Mouse (Mus musculus) heart, postnatal 10 days (tissue): ENCODE results near the gene Fam222b. TPM values are rescaled to one million over a fixed set of nuclear protein-coding genes. Genes with fewer than 3 reads are reported as not detected.

ENCODE experiments used
- DNase-seq, 2 experiments: peaks; one replicate each; pipeline ENCODE4 v3.0.0; 2021
- intact Hi-C: fragments of 180-260 bp; cut with DNase I; formaldehyde crosslinking; loops from one replicate; pipeline ENCODE4 v1.15.1; 2025
- total RNA-seq, 2 experiments: library from RNA; stranded (reverse); gene quantifications; 2 replicates each; pipeline ENCODE4 v1.2.3; 2021

Gene Fam222b
- total RNA-seq, 2 experiments from 2014 or later = 15.0 to 17.0 TPM

DNA sequence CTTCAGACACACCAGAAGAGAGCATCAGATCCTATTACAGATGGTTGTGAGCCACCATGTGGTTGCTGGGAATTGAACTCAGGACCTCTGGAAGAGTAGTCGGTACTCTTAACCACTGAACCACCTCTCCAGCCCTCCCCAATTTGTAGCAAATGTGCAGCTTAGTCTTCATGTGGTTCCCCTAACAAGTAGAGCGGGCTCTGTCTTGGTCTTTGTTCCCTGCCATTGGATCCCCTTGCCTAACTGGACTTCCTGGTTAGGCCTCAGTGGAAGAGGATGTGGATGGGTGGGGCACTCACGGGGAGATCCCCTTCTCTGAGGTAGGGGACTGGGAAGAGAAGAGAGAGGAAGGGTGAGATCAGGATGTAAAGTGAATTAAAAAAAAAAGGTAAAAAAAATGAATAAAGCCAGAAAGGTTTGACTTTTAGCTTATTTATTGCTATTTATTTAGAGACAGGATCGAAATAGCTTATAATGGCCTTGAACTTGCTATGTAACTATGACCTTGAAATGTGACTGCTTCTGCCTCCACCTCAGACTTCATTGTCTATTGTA lies 7.5 kb upstream of the Fam222b start:
- no peak for DNase-seq
- intact Hi-C loops = no loop called here

- intact Hi-C loops = no loop called here
- DNase-seq = no peak
Measured at GRCm38 (mm10) chr11:78087756-78088281, 6.6 kb upstream of the Fam222b start.

DNA sequence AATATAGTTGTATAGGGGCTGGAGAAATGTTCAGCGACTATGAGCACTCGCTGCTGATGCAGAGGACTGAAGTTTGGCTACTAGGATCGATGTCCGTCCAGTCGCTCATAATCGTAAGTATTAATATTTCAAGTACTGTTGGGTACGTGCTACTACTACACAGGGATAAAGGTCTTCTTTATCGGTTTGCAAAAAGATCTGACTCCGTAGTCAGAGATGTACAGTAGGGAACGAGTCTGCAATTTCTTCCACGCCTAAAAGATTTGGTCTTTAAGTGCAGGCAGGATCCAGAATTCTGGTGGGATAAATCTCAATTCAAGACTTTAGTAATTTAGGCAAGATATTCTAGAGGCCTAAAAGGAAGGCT lies 340 bp upstream of the Fam222b start:
- intact Hi-C loops = no loop called here
- no peak for DNase-seq

DNA sequence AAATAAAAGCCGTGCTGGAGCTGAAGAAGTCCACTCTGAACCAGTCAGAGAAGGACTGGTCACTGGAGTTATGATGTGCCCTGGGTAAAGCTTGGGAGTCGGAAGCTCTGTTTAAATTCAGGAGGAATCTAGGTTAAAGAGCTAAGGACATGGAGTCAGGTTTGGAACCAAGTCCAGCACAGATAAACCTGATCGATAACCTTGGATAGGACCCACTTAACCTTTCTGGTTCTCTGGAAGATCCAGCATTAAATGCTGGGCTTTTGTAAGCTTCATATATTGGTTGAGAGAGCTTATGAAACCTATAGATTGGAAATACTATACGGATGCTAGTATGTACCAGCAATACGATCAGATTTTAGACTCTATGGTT lies 670 bp downstream of the Fam222b start:
- intact Hi-C loops = no loop called here
- no peak for DNase-seq

- no peak for DNase-seq
- intact Hi-C loops = no loop called here
Measured at GRCm38 (mm10) chr11:78097077-78097476, 2.6 kb downstream of the Fam222b start.

- intact Hi-C loops = no loop called here
- no peak for DNase-seq
Measured at GRCm38 (mm10) chr11:78100746-78101145, 6.3 kb downstream of the Fam222b start.

DNA sequence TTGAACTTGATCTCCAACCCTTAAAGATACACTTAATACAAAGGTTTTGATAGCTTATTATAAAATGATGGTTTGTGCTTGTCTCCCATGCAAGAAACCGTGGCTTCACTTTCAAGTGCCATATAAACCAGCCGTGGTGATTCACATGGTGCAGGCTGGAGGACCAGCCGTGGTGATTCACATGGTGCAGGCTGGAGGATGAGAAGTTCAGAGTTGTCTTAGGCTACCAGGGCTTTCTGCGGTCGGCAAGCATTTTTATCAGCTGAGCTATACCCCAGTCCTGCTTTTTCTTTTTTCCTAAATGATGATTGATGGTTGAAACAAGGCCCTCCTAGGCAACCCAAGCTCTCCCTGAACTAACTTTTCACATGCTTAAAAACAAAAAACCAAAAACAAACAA lies 7.7 kb downstream of the Fam222b start:
- DNase-seq = no peak
- intact Hi-C loops = no loop called here

GRCm38 (mm10) chr11:78102958-78103747 lies 8.7 kb downstream of the Fam222b start:
- DNase-seq = no peak
- intact Hi-C loops = no loop called here

DNA sequence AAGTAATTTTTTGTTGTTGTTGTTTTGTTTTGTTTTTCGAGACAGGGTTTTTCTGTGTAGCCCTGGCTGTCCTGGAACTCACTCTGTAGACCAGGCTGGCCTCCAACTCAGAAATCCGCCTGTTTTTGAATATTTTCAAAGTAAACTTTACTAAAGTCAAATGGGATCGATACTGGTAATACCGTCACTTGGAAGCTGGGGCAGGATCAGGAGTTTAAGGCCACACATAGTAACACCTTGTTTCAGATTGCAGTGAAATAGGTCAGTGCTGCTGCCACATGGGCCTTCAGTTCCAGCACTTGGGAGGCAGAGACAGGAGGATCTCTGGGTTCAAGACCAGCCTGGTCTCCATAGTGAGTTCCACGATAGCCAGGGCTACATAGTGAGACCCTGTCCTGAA lies 10.0 kb downstream of the Fam222b start:
- intact Hi-C loops = no loop called here

GRCm38 (mm10) chr11:78113616-78114015 lies 19.2 kb downstream of the Fam222b start:
- DNase-seq = no peak
- intact Hi-C loops = no loop called here

More for the DNA sequence above, 10.0 kb downstream of the Fam222b start:
- DNase-seq = no peak

DNA sequence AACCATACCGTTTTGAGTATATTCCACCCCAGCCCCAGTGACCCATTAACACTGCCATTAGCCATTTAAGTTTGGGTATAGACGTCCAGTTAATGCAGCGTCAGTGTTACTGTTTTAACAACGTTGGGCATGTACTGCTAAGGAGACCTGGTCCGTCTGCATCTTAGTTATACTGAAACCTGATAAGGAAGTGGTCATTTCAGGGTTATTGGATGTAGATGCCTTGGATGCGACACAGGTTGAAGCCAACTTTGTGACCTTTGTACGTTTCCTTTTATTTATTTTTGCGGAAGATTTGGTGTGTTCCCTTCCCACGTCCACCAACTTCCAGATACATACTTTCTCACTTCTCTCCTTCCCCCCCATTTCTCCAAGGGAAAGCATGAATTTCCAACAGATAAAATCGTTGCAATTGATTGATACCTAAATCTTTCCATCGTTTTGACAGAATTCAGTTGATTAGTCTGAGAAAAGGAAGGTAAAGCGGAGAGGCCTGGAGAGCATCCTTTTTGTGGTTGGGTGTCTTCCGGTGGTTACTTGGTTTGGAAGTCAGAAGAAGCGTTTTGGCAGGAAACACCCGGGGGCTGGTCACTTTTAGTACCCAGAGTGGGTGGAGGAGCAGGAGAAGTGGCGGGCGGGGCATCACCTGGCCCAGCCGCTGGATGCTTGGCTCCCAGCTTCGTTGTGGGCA lies 20.4 kb downstream of the Fam222b start:
- intact Hi-C loops = no loop called here

DNA sequence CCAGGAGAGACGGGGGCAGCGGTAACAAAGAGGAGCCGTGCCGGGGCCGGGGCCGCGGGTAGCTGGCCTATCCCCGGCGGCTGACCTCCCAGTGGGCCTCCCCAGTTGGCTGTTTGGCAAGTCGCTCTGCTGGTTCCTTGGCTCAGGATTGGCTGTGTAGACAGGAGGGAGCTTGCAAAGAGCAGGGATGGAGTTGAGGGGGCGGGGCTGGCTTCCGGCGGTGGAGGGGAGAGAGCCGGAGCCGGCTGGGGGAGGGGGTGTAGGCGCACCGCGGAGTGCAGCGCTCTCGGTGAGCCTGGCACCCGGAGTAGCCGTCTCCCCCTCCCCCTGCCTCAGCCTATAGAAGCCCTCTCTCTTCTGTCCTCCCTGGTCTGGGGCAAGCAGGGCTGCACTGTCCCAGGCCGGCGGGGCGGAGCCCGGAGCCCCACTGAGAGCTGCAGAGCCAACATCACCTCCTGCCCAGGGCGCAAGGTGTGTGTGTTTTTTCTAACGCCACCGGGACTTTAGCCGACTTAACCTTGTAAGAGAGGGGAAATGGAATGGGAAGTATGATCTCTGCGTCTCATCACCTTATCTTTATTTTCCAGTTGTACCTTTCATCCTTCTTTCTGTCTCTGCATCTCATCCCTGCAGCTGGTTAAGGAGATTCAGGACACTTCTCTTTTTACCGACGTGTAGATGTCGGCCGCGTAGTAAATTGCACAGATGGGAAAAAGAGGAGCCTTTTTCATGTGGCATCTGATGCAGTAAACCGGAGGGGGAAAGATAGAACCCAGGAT lies 21.1 kb downstream of the Fam222b start:
- intact Hi-C loops = no loop called here
- peak; percentile 97 for DNase-seq

More for the DNA sequence above, 20.4 kb downstream of the Fam222b start:
- no peak for DNase-seq

- no peak for DNase-seq
- intact Hi-C loops = no loop called here
Measured at GRCm38 (mm10) chr11:78116146-78116410, 21.6 kb downstream of the Fam222b start.

GRCm38 (mm10) chr11:78118467-78118866 lies 24.0 kb downstream of the Fam222b start:
- DNase-seq = no peak
- intact Hi-C loops = no loop called here

- intact Hi-C loops = no loop called here
- no peak for DNase-seq
Measured at GRCm38 (mm10) chr11:78119898-78120297, 25.4 kb downstream of the Fam222b start.

DNA sequence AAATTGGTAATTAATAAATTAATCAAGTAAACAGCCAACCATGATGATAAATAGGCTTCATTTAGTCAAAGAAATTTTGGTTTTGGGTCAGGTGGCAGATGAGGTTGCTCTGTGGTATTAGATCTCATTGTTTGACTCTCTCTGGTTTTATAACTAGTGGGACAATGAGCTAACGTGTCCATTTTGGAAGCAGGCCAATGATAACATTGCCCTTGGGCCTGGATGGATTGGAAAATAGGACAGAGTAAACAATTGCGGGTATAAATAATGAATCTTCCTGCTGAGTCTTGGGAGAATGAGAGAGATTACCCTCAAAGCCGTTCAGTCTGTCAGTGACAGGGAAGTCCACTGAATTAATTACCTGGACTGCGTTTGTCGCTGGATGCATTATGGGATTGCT lies 26.7 kb downstream of the Fam222b start:
- peak; percentile 53 to 55 for DNase-seq
- intact Hi-C loops = no loop called here

GRCm38 (mm10) chr11:78122815-78123214 lies 28.4 kb downstream of the Fam222b start:
- DNase-seq = no peak
- intact Hi-C loops = no loop called here

DNA sequence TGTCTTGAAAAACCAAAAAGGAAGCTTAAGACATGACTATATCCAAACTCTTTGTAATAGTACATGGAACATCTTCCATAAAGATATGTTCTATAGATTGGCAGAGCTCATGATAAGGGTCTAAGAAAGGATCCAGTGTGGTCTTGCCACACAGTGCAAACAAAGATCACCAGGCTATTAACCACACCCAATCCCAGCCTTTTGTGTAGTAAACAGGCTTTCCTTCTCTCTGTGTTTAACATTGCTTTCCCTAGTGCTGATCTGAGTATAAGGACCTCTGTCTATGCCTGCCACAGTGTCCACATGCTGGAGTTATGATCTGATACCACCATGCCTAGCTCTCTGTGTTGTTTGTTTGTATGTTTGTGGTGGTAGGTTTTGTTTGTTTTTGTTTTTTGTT lies 29.3 kb downstream of the Fam222b start:
- intact Hi-C loops = no loop called here

DNA sequence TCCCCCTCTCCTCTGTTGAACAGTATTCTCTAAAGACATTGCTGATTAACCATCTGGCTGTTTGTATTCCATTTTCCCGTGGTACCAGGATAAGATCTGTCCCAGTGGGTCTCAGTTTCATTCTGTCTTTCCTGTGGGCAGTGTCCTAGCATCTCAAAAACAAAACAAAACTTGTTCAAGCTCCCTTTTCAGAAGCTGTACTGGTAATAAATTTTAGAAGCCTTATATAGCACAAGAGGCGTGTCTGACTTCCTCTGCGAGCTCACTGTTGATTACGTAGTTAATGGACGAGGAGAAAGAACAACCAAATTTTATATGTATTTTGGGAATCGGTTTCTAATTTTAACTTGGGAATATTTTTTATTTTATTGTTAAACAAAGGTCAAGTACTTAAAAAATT lies 31.2 kb downstream of the Fam222b start:
- intact Hi-C loops = no loop called here
- no peak for DNase-seq

More for the DNA sequence above, 29.3 kb downstream of the Fam222b start:
- no peak for DNase-seq

- no peak for DNase-seq
- intact Hi-C loops = no loop called here
Measured at GRCm38 (mm10) chr11:78126739-78127138, 32.3 kb downstream of the Fam222b start.

- DNase-seq = no peak
- intact Hi-C loops = no loop called here
Measured at GRCm38 (mm10) chr11:78129458-78129857, 35.0 kb downstream of the Fam222b start.
